Mouse (Mus musculus) stomach, embryonic 14.5 days (tissue): ENCODE measurements around the gene Ppt1. TPM values are rescaled to one million over a fixed set of nuclear protein-coding genes. Genes with fewer than 3 reads are reported as not detected.
A peak's percentile ranks its signal among the peaks of the same experiment; 100 is the strongest.

Source experiments
- ATAC-seq: fragments of 200-750 bp; cut with Nextera tagmentation; 2 replicates; pipeline ENCODE4 v1.8.0; 2017; ENCODE audit warnings: low read depth, moderate TSS enrichment; ENCODE audit not compliant: insufficient number of reproducible peaks, insufficient read depth, low FRiP score
- H3K27ac ChIP-seq: fragments of 300-500 bp; sonication (generic); 2 replicates; pipeline ENCODE4 v1.5.1; 2014; ENCODE audit warnings: mild to moderate bottlenecking, low read length, moderate library complexity, mixed read lengths
- H3K27me3 ChIP-seq: fragments of 300-500 bp; sonication (generic); 2 replicates; pipeline ENCODE4 v1.6.1; 2014; ENCODE audit warnings: low read length, control low read depth, mixed read lengths; ENCODE audit not compliant: control insufficient read depth, insufficient read depth
- H3K36me3 ChIP-seq: fragments of 300-500 bp; sonication (generic); 2 replicates; pipeline ENCODE4 v1.6.1; 2014; ENCODE audit warnings: mild to moderate bottlenecking, control low read depth, low read length, moderate library complexity, mixed read lengths; ENCODE audit not compliant: control insufficient read depth, insufficient read depth
- H3K4me1 ChIP-seq: fragments of 300-500 bp; sonication (generic); 2 replicates; pipeline ENCODE4 v1.6.1; 2014; ENCODE audit warnings: low read length, control low read depth, mixed read lengths; ENCODE audit not compliant: control insufficient read depth, insufficient read depth
- H3K4me2 ChIP-seq: fragments of 300-500 bp; sonication (generic); replicated peaks from 2 replicates; pipeline ENCODE4 v1.6.1; 2014; ENCODE audit warnings: low read depth, low read length, control low read depth
- H3K4me3 ChIP-seq: fragments of 300-500 bp; sonication (generic); 2 replicates; pipeline ENCODE4 v1.5.1; 2014; ENCODE audit warnings: low read depth, low read length, control low read depth
- H3K9ac ChIP-seq: fragments of 300-500 bp; sonication (generic); replicated peaks from 2 replicates; pipeline ENCODE4 v1.6.1; 2014; ENCODE audit warnings: low read depth, mild to moderate bottlenecking, control low read depth, low read length, moderate library complexity, mixed read lengths
- H3K9me3 ChIP-seq: fragments of 300-500 bp; sonication (generic); 2 replicates; pipeline ENCODE4 v1.6.1; 2016; ENCODE audit warnings: low read depth, low read length, control low read depth; ENCODE audit not compliant: control insufficient read depth
- WGBS: fragments of 180-500 bp; shearing (Covaris S2); extraction: QIAGEN DNeasy Blood & Tissue Kit; methylation state at CpG from one replicate; pipeline ENCODE4 v1.1.7; 2014; 5-methylcytosine and 5-hydroxymethylcytosine counted together
- polyA plus RNA-seq: library from polyadenylated mRNA; unstranded; fragments of >200 nt; fragmentation: Nextera tagmentation; extraction: Ambion mirVana; gene quantifications from 2 replicates; pipeline ENCODE4 v1.2.1, GENCODE M21; 2014

Gene Ppt1
- polyA plus RNA-seq, 1 experiment from 2014 or later = 100 TPM

DNA sequence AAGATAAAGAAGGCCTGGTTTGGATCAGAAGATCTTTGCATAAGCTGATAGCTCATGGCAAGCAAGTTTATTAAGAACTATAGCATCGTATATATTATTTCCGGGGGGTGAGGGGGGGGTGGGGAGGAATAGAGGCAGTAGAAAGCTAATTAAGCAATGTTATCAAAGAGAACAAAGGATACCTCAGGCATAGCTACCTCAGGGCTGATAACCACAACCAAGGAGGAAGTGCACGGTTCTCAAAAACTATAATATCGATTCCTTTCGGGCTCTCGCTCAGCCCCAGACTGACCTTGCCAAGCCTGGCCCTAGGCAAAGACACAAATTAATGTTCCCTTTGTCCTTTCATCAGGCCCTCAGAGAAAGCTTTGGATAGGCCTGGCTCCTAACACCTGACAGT is 6.7 kb upstream of the Ppt1 start:
- Histone ChIP-seq H3K4me1 (no peaks in the 10 kb centered on the region), H3K27me3 (no peaks in the 10 kb centered on the region), H3K27ac (no peak overlapping the region), H3K4me2 (no peak overlapping the region), H3K9ac (no peak overlapping the region), H3K36me3 (no peaks in the 10 kb centered on the region), H3K4me3 (no peak overlapping the region), H3K9me3 (no peaks in the 10 kb centered on the region)
- 91% methylated on average over 6 of the region's 6 CpGs for WGBS
- ATAC-seq = no peak

DNA sequence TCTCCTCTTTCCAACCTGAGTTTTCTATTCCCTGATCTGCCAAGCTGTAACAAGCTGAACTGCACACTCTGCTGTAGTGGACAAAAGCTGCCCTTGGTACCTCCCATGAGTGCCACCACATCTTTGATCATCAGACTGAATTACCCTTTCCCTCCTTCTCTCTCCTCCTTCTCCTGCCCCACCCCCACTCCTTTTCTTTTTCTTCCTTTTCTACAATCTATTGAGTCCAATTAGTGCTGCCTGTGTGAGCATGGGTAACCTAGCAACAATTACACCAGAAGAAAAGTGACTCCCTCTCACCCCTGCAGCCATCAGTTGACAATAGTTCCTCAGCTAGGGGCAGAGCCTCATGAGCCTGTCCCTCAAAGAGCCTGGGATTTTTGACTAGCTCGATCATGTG is 4.2 kb upstream of the Ppt1 start:
- H3K27me3 ChIP-seq = no peaks in the 10 kb centered on the region
- H3K9me3 ChIP-seq = no peaks in the 10 kb centered on the region
- 75% methylated on average over 1 of the region's 1 CpGs for WGBS
- peaks cover 7% of the 10 kb centered on the region for H3K4me1 ChIP-seq
- no peak overlapping the region for H3K4me2 ChIP-seq
- no peak overlapping the region for H3K27ac ChIP-seq
- no peak overlapping the region for H3K9ac ChIP-seq
- ATAC-seq = no peak
- no peaks in the 10 kb centered on the region for H3K36me3 ChIP-seq
- no peak overlapping the region for H3K4me3 ChIP-seq

DNA sequence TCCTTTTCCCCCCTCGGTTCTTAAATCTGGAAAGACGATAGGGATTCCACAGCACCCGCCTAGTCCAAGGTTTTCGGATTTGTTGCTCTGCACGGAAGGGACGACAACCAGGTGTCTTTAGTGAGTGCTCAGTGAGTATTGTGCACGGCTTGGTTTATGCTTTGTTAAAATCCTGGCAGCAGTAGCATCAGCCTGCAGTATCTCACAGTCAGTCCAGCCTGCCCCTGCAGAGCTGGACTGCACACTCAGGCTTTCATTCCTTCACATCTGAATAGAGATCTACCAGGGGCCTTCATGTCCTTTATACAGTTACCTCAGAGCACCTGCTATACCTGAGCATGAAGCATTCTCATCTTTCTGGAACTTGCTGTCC is 347 bp downstream of the Ppt1 start:
- Histone ChIP-seq H3K4me1 (peaks cover 11% of the 10 kb centered on the region), H3K4me2 (peak overlapping the region; percentile 78), H3K4me3 (peak overlapping the region; percentile 71), H3K9ac (peak overlapping the region; percentile 47), H3K27me3 (no peaks in the 10 kb centered on the region), H3K27ac (no peak overlapping the region; the same call in 1 of the 2 replicates), H3K9me3 (no peaks in the 10 kb centered on the region), H3K36me3 (peaks cover 4% of the 10 kb centered on the region; the same call in 1 of the 2 replicates)
- ATAC-seq = no peak; the same call in 1 of the 2 replicates
- under 1% methylated on average over 7 of the region's 7 CpGs for WGBS

DNA sequence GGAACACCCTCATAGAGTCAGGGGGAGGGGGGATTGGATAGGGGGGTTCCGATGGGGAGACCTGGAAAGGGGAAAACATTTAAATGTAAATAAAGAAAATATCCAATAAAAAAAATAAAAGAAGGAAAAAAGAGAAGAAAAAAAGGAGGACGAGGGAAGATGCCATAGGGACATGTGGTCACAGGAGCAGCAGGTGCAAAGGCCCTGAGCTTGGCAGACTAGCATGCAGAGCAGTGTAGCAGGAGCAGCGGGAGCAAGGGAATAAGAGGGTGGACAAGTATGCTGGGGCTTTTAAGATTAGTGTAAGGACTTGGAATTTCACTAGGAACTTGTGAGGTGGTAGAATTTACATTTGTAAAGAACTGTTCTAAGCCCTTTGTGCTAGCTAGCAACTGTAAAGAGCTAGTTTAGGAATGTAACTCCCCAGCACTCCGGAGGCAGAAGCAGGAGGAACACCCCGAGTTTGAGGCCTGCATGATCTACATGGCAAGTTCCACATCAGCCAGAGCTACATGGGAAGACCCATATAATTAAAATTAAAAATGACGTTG is 1.2 kb downstream of the Ppt1 start:
- WGBS = 65% methylated on average over 6 of the region's 6 CpGs
- Histone ChIP-seq H3K36me3 (peaks cover 4% of the 10 kb centered on the region; the same call in 1 of the 2 replicates), H3K4me1 (peaks cover 11% of the 10 kb centered on the region), H3K9me3 (no peaks in the 10 kb centered on the region), H3K27ac (no peak overlapping the region), H3K4me2 (no peak overlapping the region), H3K9ac (no peak overlapping the region; the same call in 1 of the 2 replicates), H3K4me3 (no peak overlapping the region), H3K27me3 (no peaks in the 10 kb centered on the region)
- ATAC-seq = no peak

DNA sequence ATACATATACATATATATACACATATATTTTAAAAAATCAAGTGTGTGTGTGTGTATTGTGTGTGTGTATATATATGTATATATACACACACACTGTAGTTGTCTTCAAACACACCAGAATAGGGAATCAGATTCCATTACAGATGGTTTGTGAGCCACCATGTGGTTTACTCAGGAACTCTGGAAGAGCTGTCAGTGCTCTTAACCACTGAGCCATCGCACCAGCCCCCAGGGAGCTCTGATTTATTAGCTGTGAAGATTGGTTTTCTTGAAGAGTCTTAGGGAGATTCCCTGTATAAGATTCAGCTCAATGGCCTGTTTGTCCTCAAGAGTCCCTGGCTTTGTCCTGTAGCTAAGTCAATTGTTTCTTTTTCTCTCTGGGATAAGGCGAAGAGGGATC is 2.0 kb downstream of the Ppt1 start:
- Histone ChIP-seq H3K4me3 (no peak overlapping the region), H3K4me2 (no peak overlapping the region), H3K27me3 (no peaks in the 10 kb centered on the region), H3K9ac (no peak overlapping the region), H3K4me1 (peaks cover 11% of the 10 kb centered on the region), H3K36me3 (peaks cover 4% of the 10 kb centered on the region; the same call in 1 of the 2 replicates), H3K9me3 (no peaks in the 10 kb centered on the region), H3K27ac (no peak overlapping the region)
- no peak for ATAC-seq
- WGBS = 73% methylated on average over 2 of the region's 2 CpGs

DNA sequence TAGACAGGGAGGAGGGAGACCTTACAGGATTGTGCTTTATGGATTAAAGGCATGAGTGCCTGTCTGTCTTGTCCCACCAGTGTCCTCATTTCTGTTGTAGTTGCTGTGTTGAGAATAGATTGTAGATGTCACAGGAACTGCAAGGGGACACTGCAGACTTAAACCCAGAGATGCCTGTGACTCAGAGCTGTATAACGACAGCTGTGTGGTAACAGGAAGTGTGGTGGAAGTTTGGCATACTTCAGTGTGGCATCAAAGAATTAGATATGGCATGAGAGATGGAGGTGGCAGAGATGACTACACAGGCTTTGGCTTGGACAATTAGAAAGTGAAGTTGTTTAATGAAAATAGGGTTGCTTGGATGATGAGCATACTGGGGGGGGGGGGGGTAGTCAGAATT is 2.4 kb downstream of the Ppt1 start:
- ATAC-seq = no peak
- H3K4me2 ChIP-seq = no peak overlapping the region
- no peak overlapping the region for H3K9ac ChIP-seq
- no peak overlapping the region for H3K27ac ChIP-seq
- no peaks in the 10 kb centered on the region for H3K9me3 ChIP-seq
- no peak overlapping the region for H3K4me3 ChIP-seq
- peaks cover 4% of the 10 kb centered on the region; the same call in 1 of the 2 replicates for H3K36me3 ChIP-seq
- WGBS = 79% methylated on average over 1 of the region's 1 CpGs
- H3K4me1 ChIP-seq = peaks cover 11% of the 10 kb centered on the region
- no peaks in the 10 kb centered on the region for H3K27me3 ChIP-seq

DNA sequence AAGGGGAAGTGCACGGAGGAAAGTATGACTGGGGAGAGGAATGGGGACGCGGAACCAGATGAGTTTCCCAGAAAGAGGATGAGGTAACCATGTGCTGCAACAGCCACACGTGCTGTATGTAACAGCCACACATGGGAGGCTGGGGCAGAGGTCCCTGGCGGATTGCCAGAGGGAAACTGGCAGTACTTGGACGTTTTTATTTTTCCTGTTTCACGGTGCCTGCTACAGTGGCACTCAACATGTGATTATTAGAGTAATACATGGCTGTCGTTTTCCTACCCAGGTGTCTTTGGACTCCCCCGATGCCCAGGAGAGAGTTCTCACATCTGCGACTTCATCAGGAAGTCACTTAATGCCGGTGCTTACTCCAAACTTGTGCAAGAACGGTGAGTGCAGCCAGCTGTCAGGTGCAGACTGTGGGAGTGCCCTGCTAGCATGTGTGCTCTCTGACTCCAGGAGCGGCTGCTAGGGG is 12.1 kb downstream of the Ppt1 start:
- 57% methylated on average over 13 of the region's 13 CpGs for WGBS
- no peak overlapping the region for H3K9ac ChIP-seq
- no peak overlapping the region for H3K4me3 ChIP-seq
- H3K9me3 ChIP-seq = no peaks in the 10 kb centered on the region
- no peak overlapping the region for H3K4me2 ChIP-seq
- H3K27me3 ChIP-seq = no peaks in the 10 kb centered on the region
- no peak overlapping the region for H3K27ac ChIP-seq
- ATAC-seq = no peak
- H3K36me3 ChIP-seq = peaks cover 16% of the 10 kb centered on the region; the same call in 1 of the 2 replicates
- H3K4me1 ChIP-seq = no peaks in the 10 kb centered on the region

DNA sequence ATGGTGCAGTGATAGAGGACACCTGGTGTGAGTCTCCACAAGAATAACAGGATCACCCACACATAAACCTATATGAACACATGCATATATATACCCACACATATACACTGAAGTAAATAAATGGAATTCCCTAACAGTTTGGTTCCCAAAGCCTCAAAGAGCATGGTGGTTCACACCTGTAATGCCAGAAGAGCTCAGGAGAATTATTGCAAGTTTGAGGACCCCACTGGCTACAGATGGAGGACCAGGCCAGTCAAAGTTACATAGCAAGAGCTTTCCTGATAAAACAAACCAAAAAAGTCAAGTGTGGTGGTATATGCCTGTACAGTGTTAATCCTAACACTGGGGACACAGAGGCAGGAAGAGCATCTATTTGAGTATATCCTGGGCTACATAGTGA is 15.5 kb downstream of the Ppt1 start:
- H3K36me3 ChIP-seq = peaks cover 25% of the 10 kb centered on the region; the same call in 1 of the 2 replicates
- no peaks in the 10 kb centered on the region for H3K9me3 ChIP-seq
- ATAC-seq = no peak

DNA sequence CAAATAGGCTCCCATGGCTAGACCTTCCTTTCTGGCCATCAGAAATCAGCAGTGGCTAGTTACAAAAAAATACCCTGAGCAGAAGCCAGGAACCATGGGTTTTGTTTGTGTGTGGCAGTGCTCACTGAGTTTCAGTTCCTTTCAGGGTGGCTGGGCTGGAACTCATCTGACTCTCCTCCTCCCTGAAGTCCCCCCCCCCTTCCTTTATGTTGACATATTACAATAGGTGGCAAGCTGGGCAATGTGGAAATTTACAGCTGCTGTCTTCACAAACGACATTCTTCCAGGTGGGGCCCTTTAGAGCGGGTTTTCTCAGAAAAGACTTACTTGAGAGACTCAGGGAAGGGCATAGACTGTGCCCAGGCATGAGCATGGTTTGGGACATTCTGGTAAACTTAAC is 17.6 kb downstream of the Ppt1 start:
- no peaks in the 10 kb centered on the region for H3K9me3 ChIP-seq
- no peaks in the 10 kb centered on the region for H3K27me3 ChIP-seq
- no peak overlapping the region for H3K27ac ChIP-seq
- H3K4me3 ChIP-seq = no peak overlapping the region
- H3K4me2 ChIP-seq = no peak overlapping the region
- no peaks in the 10 kb centered on the region for H3K4me1 ChIP-seq
- ATAC-seq = no peak
- no peak overlapping the region for H3K9ac ChIP-seq
- peaks cover 32% of the 10 kb centered on the region for H3K36me3 ChIP-seq
- 54% methylated on average over 2 of the region's 2 CpGs for WGBS

More for the DNA sequence above, 15.5 kb downstream of the Ppt1 start:
- H3K9ac ChIP-seq = no peak overlapping the region
- no peaks in the 10 kb centered on the region for H3K27me3 ChIP-seq
- no peak overlapping the region for H3K27ac ChIP-seq
- H3K4me1 ChIP-seq = no peaks in the 10 kb centered on the region
- H3K4me3 ChIP-seq = no peak overlapping the region
- H3K4me2 ChIP-seq = no peak overlapping the region
